Mouse (Mus musculus): ENCODE measurements at regions not wholly inside any gene's neighbourhood (a gene's known extent, or its start where the extent isn't known, plus 50 kb on each side); places are given as distances from the start of the nearest gene placed in this dataset.

DNA sequence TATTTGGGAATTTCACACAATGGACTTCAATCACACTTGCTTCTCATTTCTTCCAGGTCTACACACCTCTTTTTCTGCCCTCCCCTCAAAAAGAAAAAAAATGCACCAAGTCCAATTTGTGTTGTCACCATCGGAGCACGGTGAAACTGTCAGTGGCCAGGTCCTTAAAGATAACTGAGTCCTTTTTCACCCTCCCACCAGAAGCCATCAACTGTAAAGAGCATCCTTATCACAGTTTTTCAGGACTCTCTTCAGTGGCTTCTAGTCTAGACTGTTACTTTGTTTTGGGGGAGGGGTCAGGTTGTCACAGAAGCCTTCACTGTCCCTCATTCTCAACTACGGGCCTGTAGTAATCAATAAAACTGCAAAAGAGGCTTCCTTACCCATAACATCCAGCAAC is 91.5 kb upstream of the Zdhhc15 start:
- Histone ChIP-seq H3K4me1 (replicated peaks; ENCODE audit: insufficient read depth, low read length) (no peaks in the 10 kb centered on the region), H3K4me2 (ENCODE audit: low read length) (no peak overlapping the region), H3K9me3 (replicated peaks; ENCODE audit: low read length) (no peaks in the 10 kb centered on the region), H3K4me3 (replicated peaks; ENCODE audit: low read depth, low read length) (no peak overlapping the region), H3K36me3 (ENCODE audit: insufficient read depth, low read length) (no peaks in the 10 kb centered on the region), H3K27me3 (ENCODE audit: insufficient read depth, low read length) (no peaks in the 10 kb centered on the region), H3K27ac (no peak overlapping the region), H3K9ac (ENCODE audit: low read depth, low read length) (no peak overlapping the region)
- TF ChIP-seq CTCF (IDR thresholded peaks at IDR 0.05; ENCODE audit: low read depth): no peak
- WGBS: 90% methylated on average over 3 of the region's 3 CpGs
- ATAC-seq (replicated peaks; ENCODE audit: low FRiP score, low read depth) (no peak), DNase-seq (ENCODE audit: low spot score) (no peak)

GRCm38 (mm10) chrX:104760311-104760710 is 89.4 kb upstream of the Zdhhc15 start:
- ATAC-seq (replicated peaks; ENCODE audit: low FRiP score, low read depth): no peak
- WGBS: 86% methylated on average over 4 of the region's 4 CpGs
- TF ChIP-seq CTCF (IDR thresholded peaks at IDR 0.05; ENCODE audit: low read depth): no peak

GRCm38 (mm10) chrX:104749356-104749755 is 78.5 kb upstream of the Zdhhc15 start:
- Histone ChIP-seq H3K4me2 (ENCODE audit: low read length) (no peak overlapping the region), H3K27ac (no peak overlapping the region), H3K9ac (ENCODE audit: low read depth, low read length) (no peak overlapping the region), H3K9me3 (replicated peaks; ENCODE audit: low read length) (no peaks in the 10 kb centered on the region), H3K27me3 (ENCODE audit: insufficient read depth, low read length) (no peaks in the 10 kb centered on the region), H3K4me1 (replicated peaks; ENCODE audit: insufficient read depth, low read length) (no peaks in the 10 kb centered on the region), H3K4me3 (replicated peaks; ENCODE audit: low read depth, low read length) (no peak overlapping the region), H3K36me3 (ENCODE audit: insufficient read depth, low read length) (no peaks in the 10 kb centered on the region)
- DNase-seq (ENCODE audit: low spot score) (peak; percentile 27), ATAC-seq (replicated peaks; ENCODE audit: low FRiP score, low read depth) (no peak)
- 95% methylated on average over 1 of the region's 1 CpGs for WGBS
- TF ChIP-seq CTCF (IDR thresholded peaks at IDR 0.05; ENCODE audit: low read depth): peak; percentile 62

More at GRCm38 (mm10) chrX:104760311-104760710, 89.4 kb upstream of the Zdhhc15 start:
- Histone ChIP-seq H3K4me1 (replicated peaks; ENCODE audit: insufficient read depth, low read length) (no peaks in the 10 kb centered on the region), H3K27me3 (ENCODE audit: insufficient read depth, low read length) (no peaks in the 10 kb centered on the region), H3K36me3 (ENCODE audit: insufficient read depth, low read length) (no peaks in the 10 kb centered on the region), H3K4me3 (replicated peaks; ENCODE audit: low read depth, low read length) (no peak overlapping the region), H3K9ac (ENCODE audit: low read depth, low read length) (no peak overlapping the region), H3K27ac (no peak overlapping the region), H3K4me2 (ENCODE audit: low read length) (no peak overlapping the region), H3K9me3 (replicated peaks; ENCODE audit: low read length) (no peaks in the 10 kb centered on the region)
- no peak for DNase-seq (ENCODE audit: low spot score)
